Mouse (Mus musculus) kidney, adult 9 months (tissue): ENCODE data around the gene Mllt3.
A peak's percentile ranks its signal among the peaks of the same experiment; 100 is the strongest.
"Not testable (repeated sequence)": the region's sequence is repeated elsewhere in the genome, so short reads cannot be mapped to it uniquely, and the experiment has no call there.

Experiments
- DNase-seq: peaks from one replicate; pipeline ENCODE4 v3.0.0; 2022

Mllt3 gene

GRCm38 (mm10) chr4:88011870-88012572, 21.1 kb downstream of the Mllt3 start:
- DNase-seq: no peak

GRCm38 (mm10) chr4:88010441-88010840, 22.7 kb downstream of the Mllt3 start:
- DNase-seq: no peak

- DNase-seq: no peak
Measured at GRCm38 (mm10) chr4:88005801-88006200, 27.4 kb downstream of the Mllt3 start.

- no peak for DNase-seq
Measured at GRCm38 (mm10) chr4:88003159-88003948, 29.8 kb downstream of the Mllt3 start.

- peak; percentile 66 for DNase-seq
Measured at GRCm38 (mm10) chr4:87991710-87992109, 41.5 kb downstream of the Mllt3 start.

GRCm38 (mm10) chr4:87990940-87991339, 42.2 kb downstream of the Mllt3 start:
- DNase-seq: no peak

GRCm38 (mm10) chr4:87985281-87985680, 47.9 kb downstream of the Mllt3 start:
- DNase-seq: no peak

GRCm38 (mm10) chr4:87984589-87984988, 48.6 kb downstream of the Mllt3 start:
- DNase-seq: peak; percentile 55

- no peak for DNase-seq
Measured at GRCm38 (mm10) chr4:87984091-87984490, 49.1 kb downstream of the Mllt3 start.

- DNase-seq: no peak
Measured at GRCm38 (mm10) chr4:87982578-87982977, 50.6 kb downstream of the Mllt3 start.

- DNase-seq: no peak
Measured at GRCm38 (mm10) chr4:87977820-87978448, 55.2 kb downstream of the Mllt3 start.

- no peak for DNase-seq
Measured at GRCm38 (mm10) chr4:87965836-87966235, 67.3 kb downstream of the Mllt3 start.

GRCm38 (mm10) chr4:87964890-87965289, 68.3 kb downstream of the Mllt3 start:
- DNase-seq: not testable (repeated sequence)

- DNase-seq: no peak
Measured at GRCm38 (mm10) chr4:87963773-87964076, 69.4 kb downstream of the Mllt3 start.

GRCm38 (mm10) chr4:87963055-87963772, 70.0 kb downstream of the Mllt3 start:
- no peak for DNase-seq

- DNase-seq: no peak
Measured at GRCm38 (mm10) chr4:87961872-87962271, 71.3 kb downstream of the Mllt3 start.

GRCm38 (mm10) chr4:87957852-87958251, 75.3 kb downstream of the Mllt3 start:
- DNase-seq: no peak

GRCm38 (mm10) chr4:87957198-87957597, 76.0 kb downstream of the Mllt3 start:
- DNase-seq: no peak

GRCm38 (mm10) chr4:87955132-87955531, 78.0 kb downstream of the Mllt3 start:
- DNase-seq: no peak

- DNase-seq: no peak
Measured at GRCm38 (mm10) chr4:87954421-87955083, 78.6 kb downstream of the Mllt3 start.

GRCm38 (mm10) chr4:87953736-87954135, 79.4 kb downstream of the Mllt3 start:
- no peak for DNase-seq

- DNase-seq: no peak
Measured at GRCm38 (mm10) chr4:87953268-87953667, 79.9 kb downstream of the Mllt3 start.

- no peak for DNase-seq
Measured at GRCm38 (mm10) chr4:87949451-87949850, 83.7 kb downstream of the Mllt3 start.
